Mouse (Mus musculus) layer of hippocampus, adult 2 months (tissue): Measurements from ENCODE around the gene Susd5. TPM values are rescaled to one million over a fixed set of nuclear protein-coding genes. Genes with fewer than 3 reads are reported as not detected.
"Not testable (repeated sequence)": the region's sequence is repeated elsewhere in the genome, so short reads cannot be mapped to it uniquely, and the experiment has no call there.

Experiments
- DNase-seq, 2 experiments: peaks; one replicate each; pipeline ENCODE4 v3.0.0; 2022; ENCODE audit warnings: low spot score in 2 of 2
- H3K27ac ChIP-seq: fragments of 200-600 bp; 2 replicates; pipeline ENCODE4 v1.8.1; 2022
- H3K4me3 ChIP-seq: fragments of 200-600 bp; 2 replicates; pipeline ENCODE4 v1.8.1; 2022; ENCODE audit warnings: mild to moderate bottlenecking
- CTCF ChIP-seq: fragments of 200-600 bp; conservative IDR thresholded peaks from 2 replicates; pipeline ENCODE4 v1.8.1; 2022; ENCODE audit warnings: antibody characterized with exemption, mild to moderate bottlenecking, moderate library complexity
- total RNA-seq, 2 experiments: library from RNA; stranded (reverse); gene quantifications; 2 replicates each; pipeline ENCODE4 v1.2.3; 2021

Gene Susd5
- total RNA-seq, 2 experiments from 2014 or later: 3.0 to 3.3 TPM

GRCm38 (mm10) chr9:114040945-114041344, 16.0 kb upstream of the Susd5 start:
- no peak overlapping the region for H3K27ac ChIP-seq
- no peak for DNase-seq
- H3K4me3 ChIP-seq: no peak overlapping the region
- TF ChIP-seq CTCF: peak; percentile 60

GRCm38 (mm10) chr9:114042490-114042889, 14.4 kb upstream of the Susd5 start:
- Histone ChIP-seq H3K27ac (no peak overlapping the region), H3K4me3 (no peak overlapping the region)
- no peak for DNase-seq
- no peak for TF ChIP-seq CTCF

DNA sequence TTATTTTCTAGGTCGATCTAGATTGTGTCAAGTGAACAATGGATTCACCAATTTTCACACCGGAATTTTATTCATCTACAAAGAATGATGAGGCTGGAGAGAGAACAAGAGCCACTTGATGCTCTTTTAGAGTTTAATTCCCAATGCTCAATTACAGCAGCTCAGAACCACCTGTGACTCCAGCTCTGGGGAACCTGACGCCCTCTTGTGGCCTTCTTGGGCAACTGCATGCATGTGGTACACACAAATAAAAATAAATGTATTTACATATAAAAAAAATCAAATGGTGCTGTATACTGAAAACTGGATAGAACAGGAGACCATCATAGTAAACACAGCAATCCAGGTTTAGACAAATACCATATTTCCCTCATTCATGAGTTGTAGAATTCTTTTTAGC, 12.5 kb upstream of the Susd5 start:
- no peak for DNase-seq
- TF ChIP-seq CTCF: peak; percentile 76
- Histone ChIP-seq H3K27ac (no peak overlapping the region), H3K4me3 (no peak overlapping the region)

DNA sequence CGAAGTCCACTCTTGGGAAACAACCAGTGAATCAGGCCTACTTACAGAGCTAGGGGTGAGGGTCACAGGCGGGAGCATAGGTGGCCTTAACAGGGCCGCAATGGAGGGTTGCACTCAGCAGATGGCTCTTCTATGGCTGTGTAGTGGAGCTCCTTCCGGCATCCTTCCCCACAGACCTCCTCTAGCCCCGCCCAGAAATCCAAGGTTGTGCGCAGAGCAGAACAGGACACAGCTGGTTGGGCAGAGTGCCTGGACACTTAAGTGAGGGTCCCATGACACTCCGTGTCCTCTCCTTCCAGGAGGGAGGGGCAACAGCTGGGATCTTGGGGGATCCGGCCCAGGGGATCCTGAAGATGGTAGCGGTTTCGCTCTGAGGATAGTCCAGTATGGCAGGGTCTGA, 10.9 kb upstream of the Susd5 start, which contains the start of gene Fbxl2:
Fbxl2 (minus strand) TSS at position 164 of the 400 bp plus-strand sequence.
- no peak within 1 kb of the TSS for H3K27ac ChIP-seq
- TF ChIP-seq CTCF: no peak
- H3K4me3 ChIP-seq: no peak within 1 kb of the TSS
- no peak for DNase-seq

DNA sequence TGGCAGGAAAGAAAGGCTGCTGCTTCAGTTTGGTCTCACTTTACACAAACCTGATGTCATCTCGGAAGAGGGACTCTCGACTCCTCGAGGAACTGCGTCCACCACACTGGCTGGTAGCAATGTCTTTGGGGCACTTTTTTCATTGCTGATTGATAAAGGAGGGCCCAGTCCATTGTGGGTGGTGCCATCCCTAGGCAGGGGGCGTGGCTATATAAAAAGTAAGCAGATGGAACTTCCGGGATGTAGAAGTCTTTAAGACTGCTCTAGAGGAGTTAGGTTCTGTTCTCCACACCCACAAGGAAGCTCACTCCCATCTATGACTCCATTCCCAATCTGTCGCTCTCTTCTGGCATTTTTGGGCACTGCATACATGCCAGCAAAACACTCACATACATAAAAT, 10.3 kb upstream of the Susd5 start:
- TF ChIP-seq CTCF: peak; percentile 24; the same call in 1 of the 2 replicates
- no peak for DNase-seq
- Histone ChIP-seq H3K4me3 (no peak overlapping the region), H3K27ac (no peak overlapping the region)

DNA sequence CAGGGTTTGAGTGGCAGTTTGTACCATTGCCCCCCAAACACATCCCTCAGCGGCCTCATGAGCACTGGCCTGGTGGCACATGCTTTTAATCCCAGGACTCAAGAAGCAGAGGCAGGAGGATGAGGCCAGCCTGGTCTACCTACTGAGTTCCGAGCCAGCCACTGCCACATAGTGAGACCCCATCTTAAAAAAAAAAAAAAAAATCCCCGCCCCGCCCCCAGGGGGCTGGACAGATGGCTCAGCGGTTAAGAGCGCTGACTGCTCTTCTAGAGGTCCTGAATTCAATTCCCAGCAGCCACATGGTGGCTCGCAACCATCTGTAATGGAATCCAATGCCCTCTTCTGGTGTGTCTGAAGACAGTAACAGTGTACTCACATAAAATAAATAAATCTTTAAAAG, 6.8 kb upstream of the Susd5 start:
- no peak for DNase-seq
- Histone ChIP-seq H3K4me3 (no peak overlapping the region), H3K27ac (no peak overlapping the region)
- no peak for TF ChIP-seq CTCF

GRCm38 (mm10) chr9:114050778-114051177, 6.2 kb upstream of the Susd5 start:
- no peak for TF ChIP-seq CTCF
- DNase-seq: no peak

DNA sequence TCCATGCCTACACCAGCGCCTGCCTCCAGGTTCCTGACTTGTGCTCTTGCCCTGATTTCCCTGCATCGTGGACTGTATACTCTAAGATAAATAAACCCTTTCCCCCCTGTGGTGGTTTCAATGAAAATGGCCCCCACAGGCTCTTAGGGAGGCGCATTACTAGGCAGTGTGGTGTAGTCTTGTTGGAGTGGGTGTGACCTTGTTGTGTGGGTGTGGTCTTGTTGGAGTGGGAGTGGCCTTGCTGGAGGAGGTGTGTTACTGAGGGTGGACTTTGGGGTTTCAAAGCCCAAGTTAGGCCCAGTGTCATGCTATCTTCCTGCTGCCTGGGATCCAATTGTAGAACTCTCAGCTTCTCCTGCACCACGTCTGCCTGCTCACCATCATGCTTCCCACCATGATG, 4.9 kb upstream of the Susd5 start:
- TF ChIP-seq CTCF: no peak
- Histone ChIP-seq H3K4me3 (no peak overlapping the region), H3K27ac (no peak overlapping the region)
- DNase-seq: no peak

More at GRCm38 (mm10) chr9:114050778-114051177, 6.2 kb upstream of the Susd5 start:
- H3K4me3 ChIP-seq: no peak overlapping the region
- H3K27ac ChIP-seq: no peak overlapping the region

DNA sequence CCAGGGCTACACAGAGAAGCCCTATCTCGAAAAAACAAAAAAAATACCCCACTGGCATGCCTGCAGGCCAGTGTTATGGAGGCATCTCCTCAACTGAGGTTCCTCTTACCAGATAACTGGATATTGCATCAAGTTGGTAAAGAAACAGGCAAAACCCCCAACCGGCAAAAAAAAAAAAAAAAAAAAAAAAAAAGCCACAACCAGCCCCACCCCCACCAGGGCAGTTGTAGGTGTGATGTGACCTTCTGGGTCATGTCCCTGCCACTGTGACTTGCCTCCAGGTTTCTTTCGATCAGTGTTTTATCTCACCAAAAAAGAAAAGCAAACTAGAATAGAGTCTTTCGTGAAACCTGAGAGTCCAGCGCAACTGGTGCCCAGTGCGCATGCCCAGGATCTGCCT, 4.1 kb upstream of the Susd5 start:
- no peak for DNase-seq
- no peak for TF ChIP-seq CTCF
- H3K27ac ChIP-seq: no peak overlapping the region
- no peak overlapping the region for H3K4me3 ChIP-seq

GRCm38 (mm10) chr9:114068494-114069053, 11.6 kb downstream of the Susd5 start:
- Histone ChIP-seq H3K27ac (no peak overlapping the region), H3K4me3 (no peak overlapping the region)
- TF ChIP-seq CTCF: no peak
- no peak for DNase-seq

DNA sequence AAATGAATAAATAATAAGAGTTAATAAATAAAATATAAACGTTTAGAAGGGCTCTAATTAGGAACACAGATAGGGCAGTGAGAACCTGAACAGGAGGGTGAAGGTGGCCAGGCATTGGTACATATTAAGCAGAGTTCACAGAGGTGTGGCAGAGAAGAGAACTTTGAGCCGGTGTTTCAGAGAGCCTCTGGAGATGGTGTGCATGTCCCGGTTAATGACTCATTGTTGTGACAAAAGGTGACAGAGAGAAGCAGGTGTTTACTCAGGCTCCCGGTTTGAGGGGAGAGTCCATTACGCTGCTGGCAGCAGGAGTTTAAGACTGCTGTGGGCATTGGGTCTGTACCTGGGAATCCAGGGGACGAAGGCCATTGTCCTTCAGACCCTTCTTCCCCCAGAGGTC, 12.4 kb downstream of the Susd5 start:
- Histone ChIP-seq H3K4me3 (no peak overlapping the region), H3K27ac (no peak overlapping the region)
- DNase-seq: no peak
- no peak for TF ChIP-seq CTCF

GRCm38 (mm10) chr9:114073681-114074080, 16.7 kb downstream of the Susd5 start:
- Histone ChIP-seq H3K27ac (no peak overlapping the region), H3K4me3 (peak overlapping the region; percentile 13; the same call in 1 of the 2 replicates)
- peak in 1 of 2 experiments; percentile 16 for DNase-seq
- TF ChIP-seq CTCF: no peak

- no peak for DNase-seq
These were observed 29.5 kb downstream of the Susd5 start for GRCm38 (mm10) chr9:114086422-114086821.

GRCm38 (mm10) chr9:114087106-114087815, 30.3 kb downstream of the Susd5 start:
- H3K4me3 ChIP-seq: no peak overlapping the region
- H3K27ac ChIP-seq: no peak overlapping the region
- no peak for DNase-seq
- no peak for TF ChIP-seq CTCF

More at GRCm38 (mm10) chr9:114086422-114086821, 29.5 kb downstream of the Susd5 start:
- Histone ChIP-seq H3K27ac (no peak overlapping the region), H3K4me3 (no peak overlapping the region)
- no peak for TF ChIP-seq CTCF

DNA sequence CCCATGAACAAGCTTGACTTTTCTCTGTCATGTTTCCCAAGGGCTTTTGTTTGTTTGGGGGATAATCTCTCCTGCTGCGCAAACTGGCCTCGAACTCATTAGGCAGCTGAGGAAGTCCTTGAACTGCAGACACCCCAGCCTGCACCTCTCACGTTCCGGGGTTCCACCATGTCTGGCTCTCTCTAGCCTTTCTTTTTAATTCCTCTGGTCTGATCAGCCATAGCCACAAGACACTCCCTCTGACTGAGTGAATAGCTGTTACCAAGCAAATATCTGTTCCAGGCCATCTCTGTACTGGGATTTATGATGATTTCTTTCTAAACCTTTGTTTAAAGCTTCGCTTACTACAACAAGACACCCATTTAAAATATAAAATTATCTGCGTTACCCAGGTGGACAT, 31.9 kb downstream of the Susd5 start:
- not testable (repeated sequence) for DNase-seq, H3K27ac ChIP-seq, H3K4me3 ChIP-seq
